Mouse (Mus musculus) embryonic facial prominence, embryonic 14.5 days (tissue): Measurements from ENCODE around the gene Arhgap45. TPM values are rescaled to one million over a fixed set of nuclear protein-coding genes. Genes with fewer than 3 reads are reported as not detected.

Experiments
- ATAC-seq: fragments of 200-750 bp; cut with Nextera tagmentation; 2 replicates; pipeline ENCODE4 v1.8.0; 2017; ENCODE audit warnings: low read depth, moderate number of reproducible peaks, moderate TSS enrichment
- DNase-seq: peaks from one replicate; pipeline ENCODE4 v3.0.0-alpha.2; 2015; ENCODE audit warnings: low spot score
- H3K27ac ChIP-seq: fragments of 300-500 bp; sonication (generic); replicated peaks from 2 replicates; pipeline ENCODE4 v1.5.1; 2014; ENCODE audit warnings: low read depth, mild to moderate bottlenecking, low read length, moderate library complexity
- H3K27me3 ChIP-seq: fragments of 300-500 bp; sonication (generic); replicated peaks from 2 replicates; pipeline ENCODE4 v1.6.1; 2014; ENCODE audit warnings: low read length; ENCODE audit not compliant: control insufficient read depth, insufficient read depth
- H3K36me3 ChIP-seq: fragments of 300-500 bp; sonication (generic); 2 replicates; pipeline ENCODE4 v1.6.1; 2014; ENCODE audit warnings: low read length, mixed read lengths; ENCODE audit not compliant: control insufficient read depth, insufficient read depth
- H3K4me1 ChIP-seq: fragments of 300-500 bp; sonication (generic); 2 replicates; pipeline ENCODE4 v1.6.1; 2014; ENCODE audit warnings: antibody characterized with exemption, low read length; ENCODE audit not compliant: control insufficient read depth, insufficient read depth
- H3K4me2 ChIP-seq: fragments of 300-500 bp; sonication (generic); 2 replicates; pipeline ENCODE4 v1.6.1; 2014; ENCODE audit warnings: low read depth, mild to moderate bottlenecking, low read length, moderate library complexity, mixed read lengths
- H3K4me3 ChIP-seq: fragments of 300-500 bp; sonication (generic); 2 replicates; pipeline ENCODE4 v1.5.1; 2014; ENCODE audit warnings: low read depth, mild to moderate bottlenecking, low read length
- H3K9ac ChIP-seq: fragments of 300-500 bp; sonication (generic); 2 replicates; pipeline ENCODE4 v1.6.1; 2014; ENCODE audit warnings: low read depth, mild to moderate bottlenecking, low read length, moderate library complexity, mixed read lengths
- H3K9me3 ChIP-seq: fragments of 300-500 bp; sonication (generic); 2 replicates; pipeline ENCODE4 v1.6.1; 2016; ENCODE audit warnings: low read length; ENCODE audit not compliant: control insufficient read depth
- WGBS: fragments of 180-500 bp; shearing (Covaris S2); extraction: QIAGEN DNeasy Blood & Tissue Kit; methylation state at CpG from one replicate; pipeline ENCODE4 v1.1.7; 2014; 5-methylcytosine and 5-hydroxymethylcytosine counted together
- polyA plus RNA-seq: library from polyadenylated mRNA; unstranded; fragments of >200 nt; fragmentation: Nextera tagmentation; extraction: Ambion mirVana; gene quantifications from 2 replicates; pipeline ENCODE4 v1.2.1, GENCODE M21; 2014

Gene Arhgap45
- polyA plus RNA-seq, 1 experiment from 2014 or later = 4.4 TPM

DNA sequence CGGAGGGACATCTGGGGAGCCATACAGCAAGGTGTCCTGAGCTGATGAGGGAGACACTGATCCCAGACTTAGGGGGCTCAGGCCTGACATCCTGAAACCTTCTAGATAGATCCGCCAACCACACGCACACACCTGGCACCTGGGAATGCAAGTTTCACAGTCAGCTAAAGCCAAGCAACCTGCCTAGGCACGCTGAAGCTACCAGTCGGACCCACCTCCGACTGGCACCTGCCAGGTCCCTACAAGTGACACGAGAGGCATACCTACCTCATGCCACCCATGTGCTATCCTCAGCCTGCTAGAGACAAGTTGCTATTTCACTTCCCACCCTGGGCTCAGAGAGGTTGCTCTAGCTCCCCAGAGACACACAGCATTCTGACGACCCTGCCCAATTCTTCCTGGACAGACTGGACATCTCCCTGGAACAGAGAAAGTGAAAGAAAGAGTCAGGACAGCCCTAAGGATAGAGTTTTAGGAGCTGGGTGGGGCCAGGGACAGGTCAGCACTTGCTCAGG lies 27.1 kb upstream of the Arhgap45 start:
- no peak for DNase-seq
- 0 out of 2 replicates have a peak, but pooled peaks cover 5% of the 10 kb centered on the region for H3K9me3 ChIP-seq
- H3K4me2 ChIP-seq = peak overlapping the region; percentile 97
- H3K27ac ChIP-seq = peak overlapping the region; percentile 99
- H3K9ac ChIP-seq = peak overlapping the region; percentile 86
- peaks cover 36% of the 10 kb centered on the region for H3K36me3 ChIP-seq
- ATAC-seq = no peak
- peaks cover 34% of the 10 kb centered on the region for H3K4me1 ChIP-seq
- no peaks in the 10 kb centered on the region for H3K27me3 ChIP-seq
- 17% methylated on average over 8 of the region's 8 CpGs for WGBS
- H3K4me3 ChIP-seq = peak overlapping the region; percentile 82

DNA sequence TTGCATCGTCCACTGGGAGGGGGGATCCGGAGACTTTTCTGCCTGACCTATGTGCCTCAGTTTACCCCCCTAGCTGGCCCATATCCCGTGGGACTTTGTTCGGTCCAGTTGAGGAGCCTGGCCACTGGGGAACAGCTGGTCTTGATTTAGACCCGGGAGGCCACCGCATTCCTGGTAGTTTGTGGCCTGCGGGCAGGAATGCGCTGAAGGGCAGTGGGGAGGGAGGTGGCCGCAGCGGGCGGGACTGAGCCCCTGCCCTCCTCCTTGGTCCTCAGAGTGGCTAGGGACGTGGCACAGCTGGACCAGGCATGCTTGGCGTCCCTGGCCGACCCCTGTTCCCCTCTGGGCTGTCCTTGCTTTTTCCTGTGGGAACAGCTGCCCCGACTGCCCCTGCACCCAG lies 26.6 kb upstream of the Arhgap45 start:
- no peak for ATAC-seq
- Histone ChIP-seq H3K27me3 (no peaks in the 10 kb centered on the region), H3K4me2 (peak overlapping the region; percentile 97), H3K9ac (peak overlapping the region; percentile 86), H3K9me3 (0 out of 2 replicates have a peak, but pooled peaks cover 5% of the 10 kb centered on the region), H3K36me3 (peaks cover 42% of the 10 kb centered on the region), H3K4me3 (peak overlapping the region; percentile 82), H3K4me1 (peaks cover 34% of the 10 kb centered on the region), H3K27ac (peak overlapping the region; percentile 12; the same call in 1 of the 2 replicates)
- 11% methylated on average over 14 of the region's 15 CpGs for WGBS
- no peak for DNase-seq

DNA sequence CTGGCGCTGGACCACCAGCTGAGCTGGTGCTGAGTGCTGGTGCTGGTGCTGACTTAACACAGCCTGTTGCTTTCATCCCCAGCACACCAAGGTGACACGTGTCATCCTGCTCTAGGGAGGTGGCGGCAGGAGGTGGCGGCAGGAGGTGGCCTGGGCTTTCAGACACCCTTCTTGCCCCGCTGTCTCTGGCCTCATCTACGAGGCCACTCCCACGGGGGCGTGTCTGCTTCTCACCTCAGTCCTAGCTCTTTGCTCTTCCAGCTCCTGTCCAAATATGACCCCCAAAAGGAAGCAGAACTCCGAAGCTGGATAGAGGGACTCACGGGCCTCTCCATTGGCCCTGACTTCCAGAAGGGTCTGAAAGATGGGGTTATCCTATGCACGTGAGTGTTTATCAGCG lies 25.4 kb upstream of the Arhgap45 start:
- H3K4me3 ChIP-seq = no peak overlapping the region

DNA sequence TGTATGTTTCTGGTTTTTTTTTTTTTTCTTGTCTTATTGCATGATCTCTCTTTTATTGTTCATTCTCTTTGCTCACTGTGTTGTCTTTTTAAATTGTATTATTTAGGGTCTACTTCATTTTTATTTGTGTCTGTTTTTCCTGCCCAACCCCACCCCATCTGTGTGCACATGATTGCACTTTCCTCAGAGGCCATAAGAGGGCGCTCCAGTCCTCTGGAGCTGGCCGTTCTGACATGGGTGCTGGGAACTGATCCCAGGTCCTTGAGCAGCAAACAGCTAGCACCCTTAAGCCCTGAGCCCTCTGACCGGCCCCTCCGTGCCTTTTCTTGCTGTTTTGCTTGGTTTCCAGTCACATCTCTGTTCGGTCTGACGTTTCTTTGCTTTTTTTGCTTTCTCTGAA lies 24.9 kb upstream of the Arhgap45 start:
- Histone ChIP-seq H3K4me1 (peaks cover 25% of the 10 kb centered on the region), H3K9ac (no peak overlapping the region), H3K4me3 (no peak overlapping the region), H3K27me3 (no peaks in the 10 kb centered on the region), H3K36me3 (peaks cover 48% of the 10 kb centered on the region), H3K4me2 (no peak overlapping the region; the same call in 1 of the 2 replicates), H3K9me3 (0 out of 2 replicates have a peak, but pooled peaks cover 5% of the 10 kb centered on the region), H3K27ac (no peak overlapping the region)
- ATAC-seq = no peak
- WGBS = 88% methylated on average over 6 of the region's 6 CpGs
- DNase-seq = no peak

More for the DNA sequence above, 25.4 kb upstream of the Arhgap45 start:
- H3K9ac ChIP-seq = no peak overlapping the region
- no peaks in the 10 kb centered on the region for H3K27me3 ChIP-seq
- ATAC-seq = no peak
- 75% methylated on average over 12 of the region's 12 CpGs for WGBS
- peaks cover 29% of the 10 kb centered on the region for H3K4me1 ChIP-seq
- 0 out of 2 replicates have a peak, but pooled peaks cover 5% of the 10 kb centered on the region for H3K9me3 ChIP-seq
- peaks cover 48% of the 10 kb centered on the region for H3K36me3 ChIP-seq
- no peak overlapping the region; the same call in 1 of the 2 replicates for H3K4me2 ChIP-seq
- no peak overlapping the region for H3K27ac ChIP-seq
- DNase-seq = no peak

DNA sequence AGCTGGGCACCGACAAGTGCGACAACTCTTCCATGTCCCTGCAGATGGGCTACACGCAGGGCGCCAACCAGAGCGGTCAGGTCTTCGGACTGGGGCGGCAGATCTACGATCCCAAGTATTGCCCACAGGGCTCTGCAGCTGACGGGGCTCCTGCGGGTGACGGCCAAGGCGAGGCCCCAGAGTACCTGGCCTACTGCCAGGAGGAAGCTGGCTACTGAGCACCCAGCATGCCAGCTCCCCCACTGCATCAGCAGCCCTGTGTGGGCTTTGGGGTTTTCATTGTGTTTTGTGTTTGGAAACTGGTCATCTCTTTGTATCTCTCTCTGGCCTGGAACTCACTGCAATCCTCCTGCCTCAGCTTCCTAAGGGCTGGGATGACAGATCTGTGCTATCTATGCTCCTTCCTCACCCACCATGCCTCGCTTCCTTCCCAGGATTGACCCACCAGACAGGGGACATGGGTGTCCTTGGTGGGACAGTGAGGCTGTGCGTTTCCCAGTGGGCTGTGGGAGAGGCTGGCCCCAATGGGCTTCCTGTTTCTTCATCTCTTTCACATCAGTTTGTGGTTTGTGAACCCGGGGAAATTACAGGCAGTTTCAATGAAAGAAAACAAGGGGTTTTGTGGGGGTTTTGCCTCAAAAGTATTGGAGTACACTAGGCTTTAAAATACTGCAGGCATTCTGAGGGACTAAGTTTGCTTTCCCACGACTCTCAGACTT lies 21.9 kb upstream of the Arhgap45 start:
- Histone ChIP-seq H3K36me3 (peaks cover 48% of the 10 kb centered on the region), H3K27ac (no peak overlapping the region), H3K9ac (no peak overlapping the region), H3K27me3 (no peaks in the 10 kb centered on the region), H3K9me3 (0 out of 2 replicates have a peak, but pooled peaks cover 5% of the 10 kb centered on the region), H3K4me1 (peaks cover 11% of the 10 kb centered on the region; the same call in 1 of the 2 replicates), H3K4me2 (no peak overlapping the region), H3K4me3 (no peak overlapping the region)
- DNase-seq = no peak
- ATAC-seq = no peak
- 91% methylated on average over 16 of the region's 16 CpGs for WGBS

DNA sequence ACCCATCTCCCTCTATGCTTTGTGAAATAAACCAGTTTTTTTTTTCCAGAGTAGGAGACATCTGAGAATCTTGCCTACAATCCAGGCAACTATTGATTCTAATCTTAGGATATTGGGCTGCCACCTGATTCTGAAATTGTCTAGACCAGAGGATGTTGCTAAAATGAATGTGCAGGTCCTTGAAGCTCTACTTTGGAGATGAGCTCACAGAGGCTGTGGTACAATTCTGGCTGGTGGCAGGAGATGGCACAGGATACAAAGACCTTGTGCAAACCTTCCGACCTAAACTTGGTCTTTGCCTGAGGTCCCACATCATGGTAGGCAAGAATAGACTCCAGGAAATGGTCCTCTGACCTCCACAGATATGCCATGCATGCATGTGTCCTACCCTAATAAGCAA lies 20.8 kb upstream of the Arhgap45 start:
- 0 out of 2 replicates have a peak, but pooled peaks cover 6% of the 10 kb centered on the region for H3K4me1 ChIP-seq
- H3K36me3 ChIP-seq = peaks cover 48% of the 10 kb centered on the region
- H3K4me3 ChIP-seq = no peak overlapping the region
- no peak; the same call in 1 of the 2 replicates for ATAC-seq
- no peak for DNase-seq
- no peak overlapping the region for H3K9ac ChIP-seq
- H3K27ac ChIP-seq = no peak overlapping the region
- H3K4me2 ChIP-seq = no peak overlapping the region
- 86% methylated on average over 1 of the region's 1 CpGs for WGBS
- 0 out of 2 replicates have a peak, but pooled peaks cover 5% of the 10 kb centered on the region for H3K9me3 ChIP-seq
- no peaks in the 10 kb centered on the region for H3K27me3 ChIP-seq

DNA sequence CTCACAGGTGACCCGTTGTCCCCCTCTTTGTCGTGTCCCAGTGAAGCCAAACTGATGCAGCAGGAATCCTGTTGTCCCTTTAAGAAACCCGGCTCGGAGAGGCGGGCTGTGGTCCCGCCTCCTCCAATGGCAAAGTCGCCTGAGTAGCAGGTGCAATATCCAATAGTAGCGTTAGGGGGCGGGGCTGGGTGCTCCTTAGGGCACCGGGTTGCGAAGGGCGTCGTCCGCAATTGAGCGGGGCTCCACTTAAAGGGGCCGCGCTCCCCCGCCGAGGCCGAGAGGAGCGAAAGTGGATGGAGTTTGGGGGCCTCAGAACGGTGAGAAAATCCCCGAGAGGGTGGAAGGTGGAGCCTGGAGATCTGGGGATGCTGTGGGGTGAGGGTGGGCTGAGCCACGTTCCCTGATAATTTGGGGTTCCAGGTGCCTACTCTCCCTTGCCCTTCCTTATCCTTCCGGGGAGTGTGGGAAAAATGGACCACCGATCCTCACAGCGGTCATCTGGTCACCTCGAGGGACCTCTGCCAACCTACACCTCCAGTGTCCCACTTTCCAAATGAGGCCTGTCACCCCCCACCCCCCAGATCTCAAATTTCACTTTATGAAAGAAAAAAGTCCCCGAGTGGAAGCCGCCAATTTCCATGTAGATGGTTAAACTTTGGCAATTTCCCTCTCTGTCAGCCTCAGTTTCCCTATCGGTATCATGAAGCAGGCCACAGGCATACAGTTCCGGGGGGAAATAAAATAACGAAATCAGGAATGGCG lies 20.0 kb upstream of the Arhgap45 start, which contains the start of gene Abca7:
Abca7 (plus strand) TSS at position 223 of the 762 bp plus-strand sequence.
- ATAC-seq (peak; percentile 90), DNase-seq (peak; percentile 97)
- Histone ChIP-seq H3K4me2 (peak within 1 kb of the TSS; percentile 92), H3K9me3 (0 out of 2 replicates have a peak, but pooled peaks cover 3% of the 10 kb centered on the region), H3K4me1 (0 out of 2 replicates have a peak, but pooled peaks cover 6% of the 10 kb centered on the region), H3K36me3 (peaks cover 41% of the 10 kb centered on the region), H3K27ac (peak within 1 kb of the TSS; percentile 44), H3K4me3 (peak within 1 kb of the TSS; percentile 51), H3K27me3 (no peaks in the 10 kb centered on the region), H3K9ac (peak within 1 kb of the TSS; percentile 63)
- under 1% methylated on average over 24 of the region's 34 CpGs for WGBS

DNA sequence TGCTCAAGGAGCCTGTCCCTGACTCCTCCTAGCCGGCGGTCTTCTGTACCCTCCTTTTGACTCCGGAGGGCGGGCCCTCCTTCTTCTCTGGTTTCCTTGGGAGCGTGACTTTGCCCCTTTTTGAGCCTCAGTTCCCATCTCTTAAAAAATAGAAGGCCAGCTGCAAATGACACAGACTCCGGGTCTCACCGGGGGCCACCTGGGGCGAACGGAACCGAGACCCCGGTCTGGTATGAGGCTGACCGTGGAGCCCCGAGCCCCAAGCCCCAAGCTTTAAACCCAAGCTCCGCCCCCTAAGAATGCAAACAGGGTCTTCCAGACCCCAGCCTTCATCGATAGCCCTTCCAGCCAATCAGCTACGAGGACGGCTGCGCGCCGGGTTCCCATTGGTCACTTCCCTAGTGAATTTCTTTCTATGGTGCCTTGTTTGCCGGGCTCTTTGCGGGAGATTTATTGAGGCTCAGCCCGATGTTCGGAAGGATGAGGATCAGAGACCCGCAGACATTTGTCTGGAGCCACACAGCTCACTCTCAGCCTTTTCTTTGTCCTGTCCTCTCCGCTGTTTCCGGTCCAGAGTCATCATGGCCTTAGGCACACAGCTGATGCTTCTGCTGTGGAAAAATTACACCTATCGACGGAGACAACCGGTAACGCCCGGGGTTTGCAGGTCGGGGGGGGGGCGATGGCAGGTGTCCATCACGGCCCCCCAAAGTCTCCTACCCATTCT lies 19.3 kb upstream of the Arhgap45 start:
- peak; percentile 90 for DNase-seq
- ATAC-seq = peak; percentile 64
- peak overlapping the region; percentile 44 for H3K27ac ChIP-seq

More for the DNA sequence above, 19.3 kb upstream of the Arhgap45 start:
- H3K36me3 ChIP-seq = peaks cover 33% of the 10 kb centered on the region
- no peaks in the 10 kb centered on the region for H3K9me3 ChIP-seq
- WGBS = under 1% methylated on average over 35 of the region's 35 CpGs
- H3K4me3 ChIP-seq = peak overlapping the region; percentile 51
- peaks cover 1% of the 10 kb centered on the region; the same call in 1 of the 2 replicates for H3K27me3 ChIP-seq
- H3K9ac ChIP-seq = peak overlapping the region; percentile 63
- 0 out of 2 replicates have a peak, but pooled peaks cover 6% of the 10 kb centered on the region for H3K4me1 ChIP-seq
- peak overlapping the region; percentile 92 for H3K4me2 ChIP-seq
